27 mouse cellular contexts compared by ENCODE assay signal in genomic region chr8:77406444-77406843, GRCm38 (mm10).
DNase-seq lines count a peak whose midpoint lies in the region; ATAC-seq and TF ChIP-seq lines count a peak whose summit lies in the region.
"Had no signal": no experiment of that assay in that cellular context is flagged by ENCODE, and none has a peak within 500 bp of the region (broad histone marks: within the 10 kb centered on the region; RNA-seq: fewer than 3 reads in every experiment).

No protein-coding gene starts in this region.

- ATAC-seq in midbrain, embryonic 16.5 days = no peak
- ATAC-seq in hindbrain, postnatal 0 days = 0 out of 2 replicates have a peak, but pooled peaks have one; percentile 24
- ATAC-seq in forebrain, embryonic 15.5 days (replicated peaks) = no peak
- ATAC-seq: forebrain, embryonic 14.5 days; intestine, embryonic 16.5 days had no signal

- 37% methylated on average over 5 of the region's 5 CpGs for WGBS in midbrain, embryonic 10.5 days
- WGBS in midbrain, embryonic 16.5 days = 15% methylated on average over 5 of the region's 5 CpGs
- WGBS in hindbrain, postnatal 0 days = 36% methylated on average over 5 of the region's 5 CpGs
- WGBS in forebrain, embryonic 15.5 days = 29% methylated on average over 5 of the region's 5 CpGs

- no peaks in the 10 kb centered on the region for H3K9me3 ChIP-seq in midbrain, embryonic 10.5 days (replicated peaks)
- no peaks in the 10 kb centered on the region for H3K9me3 ChIP-seq in midbrain, embryonic 16.5 days (replicated peaks; ENCODE audit: control insufficient read depth, low read length, poor library complexity, severe bottlenecking)
- H3K9me3 ChIP-seq in E14TG2a.4 (ENCODE audit: low read length) = 0 out of 2 replicates have a peak, but pooled peaks cover 7% of the 10 kb centered on the region
- H3K9me3 ChIP-seq in ES-E14 (ENCODE audit: control insufficient read depth, insufficient read depth, low read depth, low read length) = no peaks in the 10 kb centered on the region
- no peaks in the 10 kb centered on the region for H3K9me3 ChIP-seq in hindbrain, postnatal 0 days (ENCODE audit: low read length)
- no peaks in the 10 kb centered on the region for H3K9me3 ChIP-seq in forebrain, embryonic 15.5 days
- H3K9me3 ChIP-seq: embryonic facial prominence, embryonic 13.5 days; heart, embryonic 12.5 days; hindbrain, embryonic 15.5 days; limb, embryonic 15.5 days; megakaryocyte, embryonic 14.5 days had no signal

- no peak for TF ChIP-seq CTCF in E14TG2a.4 (conservative IDR thresholded peaks at IDR 0.05; ENCODE audit: low read length)
- no peak for TF ChIP-seq CTCF in hindbrain, postnatal 0 days (IDR thresholded peaks at IDR 0.05; ENCODE audit: low read depth)

- no peak overlapping the region for H3K9ac ChIP-seq in midbrain, embryonic 16.5 days (ENCODE audit: low read depth, low read length)
- H3K9ac ChIP-seq in ES-E14 (ENCODE audit: insufficient read depth, low read depth, low read length, poor library complexity, severe bottlenecking) = no peak overlapping the region
- H3K9ac ChIP-seq in hindbrain, postnatal 0 days (replicated peaks; ENCODE audit: low read length) = no peak overlapping the region
- H3K9ac ChIP-seq in forebrain, embryonic 15.5 days (replicated peaks) = no peak overlapping the region
- H3K9ac ChIP-seq: embryonic facial prominence, embryonic 13.5 days; heart, embryonic 12.5 days; hindbrain, embryonic 15.5 days; limb, embryonic 15.5 days; liver, embryonic 14.5 days; lung, embryonic 14.5 days had no signal

- peaks cover 8% of the 10 kb centered on the region for H3K4me1 ChIP-seq in midbrain, embryonic 10.5 days
- no peaks in the 10 kb centered on the region for H3K4me1 ChIP-seq in midbrain, embryonic 16.5 days (ENCODE audit: control insufficient read depth, insufficient read depth, low read length)
- H3K4me1 ChIP-seq in E14TG2a.4 (replicated peaks; ENCODE audit: low read depth, low read length) (peaks cover 11% of the 10 kb centered on the region), ES-E14 (ENCODE audit: control insufficient read depth in 2 of 2, insufficient read depth in 2 of 2, low read length in 2 of 2, poor library complexity in 1 of 2) (no peaks in the 10 kb centered on the region)
- no peaks in the 10 kb centered on the region; the same call in 1 of the 2 replicates for H3K4me1 ChIP-seq in hindbrain, postnatal 0 days (ENCODE audit: insufficient read depth, low read length)
- no peaks in the 10 kb centered on the region for H3K4me1 ChIP-seq in forebrain, embryonic 15.5 days
- H3K4me1 ChIP-seq: hindbrain, embryonic 15.5 days; limb, embryonic 15.5 days had no signal

- no peak overlapping the region; the same call in 1 of the 2 replicates for H3K27ac ChIP-seq in midbrain, embryonic 10.5 days (replicated peaks)
- H3K27ac ChIP-seq in midbrain, embryonic 16.5 days (ENCODE audit: low read length) = no peak overlapping the region
- H3K27ac ChIP-seq in ES-E14 (ENCODE audit: insufficient read depth, low read depth, low read length, poor library complexity, severe bottlenecking) = no peak overlapping the region
- H3K27ac ChIP-seq in hindbrain, postnatal 0 days = no peak overlapping the region
- no peak overlapping the region for H3K27ac ChIP-seq in forebrain, embryonic 15.5 days (replicated peaks)
- H3K27ac ChIP-seq: embryonic facial prominence, embryonic 13.5 days; hindbrain, embryonic 15.5 days; limb, embryonic 15.5 days; liver, embryonic 14.5 days had no signal

- H3K36me3 ChIP-seq in midbrain, embryonic 10.5 days = peaks cover 13% of the 10 kb centered on the region
- no peaks in the 10 kb centered on the region for H3K36me3 ChIP-seq in midbrain, embryonic 16.5 days (ENCODE audit: control insufficient read depth, insufficient read depth, low read length)
- H3K36me3 ChIP-seq in E14TG2a.4 (ENCODE audit: insufficient read depth, low read length) (no peaks in the 10 kb centered on the region), ES-E14 (ENCODE audit: control insufficient read depth, insufficient read depth, low read length, poor library complexity, severe bottlenecking) (no peaks in the 10 kb centered on the region; the same call in 1 of the 2 replicates)
- no peaks in the 10 kb centered on the region for H3K36me3 ChIP-seq in hindbrain, postnatal 0 days (ENCODE audit: insufficient read depth, low read length)
- H3K36me3 ChIP-seq in forebrain, embryonic 15.5 days = no peaks in the 10 kb centered on the region
- H3K36me3 ChIP-seq: hindbrain, embryonic 15.5 days had no signal

- no peak overlapping the region for H3K4me3 ChIP-seq in midbrain, embryonic 10.5 days
- H3K4me3 ChIP-seq in midbrain, embryonic 16.5 days (ENCODE audit: low read depth, low read length) = no peak overlapping the region
- H3K4me3 ChIP-seq in E14TG2a.4 (replicated peaks; ENCODE audit: low read length) (peak overlapping the region; percentile 46; the same call in 1 of the 2 replicates), ES-E14 (ENCODE audit: insufficient read depth in 1 of 2, low read depth in 1 of 2, low read length in 2 of 2, poor library complexity in 1 of 2, severe bottlenecking in 1 of 2) (peak overlapping the region in 1 of 2 experiments; percentile 24; a peak in 1 of 4 replicates)
- H3K4me3 ChIP-seq in hindbrain, postnatal 0 days (ENCODE audit: low read length) = no peak overlapping the region
- H3K4me3 ChIP-seq in forebrain, embryonic 15.5 days = no peak overlapping the region
- H3K4me3 ChIP-seq: embryonic facial prominence, embryonic 13.5 days; erythroblast, embryonic 14.5 days; heart, embryonic 12.5 days; hindbrain, embryonic 15.5 days; limb, embryonic 15.5 days; megakaryocyte, embryonic 14.5 days had no signal

- in situ Hi-C loops in ES-E14 (cut with MboI; ENCODE audit: low sequenced_read_pairs in 2 of 2, unreplicated experiment in 2 of 2) = no loop called here

- H3K4me2 ChIP-seq in midbrain, embryonic 16.5 days (ENCODE audit: low read length) = no peak overlapping the region
- H3K4me2 ChIP-seq in hindbrain, postnatal 0 days (ENCODE audit: low read depth, low read length) = no peak overlapping the region
- no peak overlapping the region for H3K4me2 ChIP-seq in forebrain, embryonic 15.5 days (replicated peaks)
- H3K4me2 ChIP-seq: embryonic facial prominence, embryonic 13.5 days; heart, embryonic 12.5 days; hindbrain, embryonic 15.5 days; limb, embryonic 15.5 days; lung, embryonic 14.5 days had no signal

- no peaks in the 10 kb centered on the region for H3K27me3 ChIP-seq in midbrain, embryonic 10.5 days (ENCODE audit: low read depth, poor library complexity, severe bottlenecking)
- H3K27me3 ChIP-seq in midbrain, embryonic 16.5 days (ENCODE audit: control insufficient read depth, insufficient read depth, low read depth, low read length) = no peaks in the 10 kb centered on the region
- no peaks in the 10 kb centered on the region for H3K27me3 ChIP-seq in E14TG2a.4 (ENCODE audit: insufficient read depth, low read length)
- no peaks in the 10 kb centered on the region for H3K27me3 ChIP-seq in hindbrain, postnatal 0 days (ENCODE audit: insufficient read depth, low read length)
- H3K27me3 ChIP-seq in forebrain, embryonic 15.5 days = no peaks in the 10 kb centered on the region
- H3K27me3 ChIP-seq: embryonic facial prominence, embryonic 13.5 days; heart, embryonic 12.5 days; hindbrain, embryonic 15.5 days; limb, embryonic 15.5 days; megakaryocyte, embryonic 14.5 days had no signal

- peak; percentile 49 for DNase-seq in midbrain, embryonic 10.5 days (ENCODE audit: low spot score)
- peak; percentile 19 for DNase-seq in ES-E14 (ENCODE audit: low read depth, low spot score)
- no peak for DNase-seq in hindbrain, postnatal 0 days (ENCODE audit: low spot score)
- DNase-seq in thymus, adult 18-20 months = no peak
- DNase-seq: adrenal gland, postnatal 14 days; cerebellum, adult 2 months; cerebellum, postnatal 25 days; gastrocnemius, postnatal 10 days; heart, postnatal 10 days; kidney, adult 9 months; kidney, postnatal 14 days; left cerebral cortex, postnatal 4 days; lung, embryonic 14.5 days; right cerebral cortex, postnatal 25 days; thymus, postnatal 25 days had no signal

TF ChIP-seq in ES-E14, 5 proteins besides CTCF, POLR2A, EP300 and RAD21:
- no peak for TF ChIP-seq HCFC1 (IDR thresholded peaks at IDR 0.05; ENCODE audit: borderline replicate concordance, insufficient read depth, low read length)
- no peak for TF ChIP-seq ZC3H11A (IDR thresholded peaks at IDR 0.05; ENCODE audit: borderline replicate concordance, low read depth, low read length)
- TF ChIP-seq CHD2 (IDR thresholded peaks at IDR 0.05; ENCODE audit: low read depth, low read length) = no peak
- no peak for TF ChIP-seq ZNF384 (IDR thresholded peaks at IDR 0.05; ENCODE audit: low read depth, low read length)
- no peak for TF ChIP-seq MAFK (IDR thresholded peaks at IDR 0.05; ENCODE audit: insufficient read depth, low read depth, low read length)
TF ChIP-seq in ES-E14: peak in this region for 0.

Comparison
In these comparisons a context has a peak if more than half of its experiments do, and no peak if none do; other contexts are left out.
1. DNase-seq: peak in midbrain, embryonic 10.5 days (single experiment) and ES-E14 (single experiment); none in hindbrain, postnatal 0 days (single experiment) and thymus, adult 18-20 months (0 of 2).